8 mouse cellular contexts compared by ENCODE assay signal in genomic region chr10:100016326-100016709, GRCm38 (mm10). TPM values are rescaled to one million over a fixed set of nuclear protein-coding genes. Genes with fewer than 3 reads are reported as not detected.
DNase-seq lines count a peak whose midpoint lies in the region; ATAC-seq and TF ChIP-seq lines count a peak whose summit lies in the region.

No protein-coding gene starts in this region.

- H3K36me3 ChIP-seq in hindbrain, postnatal 0 days (ENCODE audit: insufficient read depth, low read length), result no peaks in the 10 kb centered on the region

- H3K27me3 ChIP-seq in hindbrain, postnatal 0 days (ENCODE audit: insufficient read depth, low read length), result 0 out of 2 replicates have a peak, but pooled peaks cover 3% of the 10 kb centered on the region

- H3K9me3 ChIP-seq in hindbrain, postnatal 0 days (ENCODE audit: low read length), result no peaks in the 10 kb centered on the region

- TF ChIP-seq CTCF in hindbrain, postnatal 0 days (IDR thresholded peaks at IDR 0.05; ENCODE audit: low read depth), result peak; percentile 17

- peak overlapping the region; percentile 89 for H3K4me3 ChIP-seq in hindbrain, postnatal 0 days (ENCODE audit: low read length)

- peak; percentile 13 for DNase-seq in WW6 (ENCODE audit: low read depth, low spot score)
- DNase-seq in cerebellum, postnatal 25 days, result peak; percentile 45 to 64
- DNase-seq in gastrocnemius, postnatal 10 days, result peak; percentile 60
- DNase-seq in hindbrain, postnatal 0 days (ENCODE audit: low spot score), result peak; percentile 68
- peak; percentile 51 to 80 for DNase-seq in left cerebral cortex, adult 9 months (ENCODE audit: low spot score in 2 of 2)
- peak; percentile 73 to 77 for DNase-seq in lung, postnatal 4 days
- DNase-seq in right cerebral cortex, postnatal 14 days, result peak; percentile 72

- H3K9ac ChIP-seq in hindbrain, postnatal 0 days (replicated peaks; ENCODE audit: low read length), result peak overlapping the region; percentile 54

- no peaks in the 10 kb centered on the region for H3K4me1 ChIP-seq in hindbrain, postnatal 0 days (ENCODE audit: insufficient read depth, low read length)

- peak overlapping the region; percentile 71; the same call in 1 of the 2 replicates for H3K27ac ChIP-seq in hindbrain, postnatal 0 days

- ATAC-seq in hindbrain, postnatal 0 days, result peak; percentile 48
- ATAC-seq in CD4-positive, CD25-positive, alpha-beta regulatory T cell, adult 4 months, result no peak

- peak overlapping the region; percentile 97 for H3K4me2 ChIP-seq in hindbrain, postnatal 0 days (ENCODE audit: low read depth, low read length)

- under 1% methylated on average over 28 of the region's 28 CpGs for WGBS in hindbrain, postnatal 0 days

RNA-seq across cellular contexts. Expression of gene Kitl, which starts 0.9 kb away (rescaled TPM):
- total RNA-seq in gastrocnemius, postnatal 10 days (2021), result 10 to 100 TPM; 32.0 to 38.3 TPM
- total RNA-seq in hindbrain, postnatal 0 days (2014; rRNA removed), result 59.6 and 86.6 TPM in 2 replicates
- polyA plus RNA-seq in hindbrain, postnatal 0 days (2015; fragmentation: Nextera tagmentation; extraction: Ambion mirVana), result 51.9 and 52.8 TPM in 2 replicates
- under 1 TPM in 1 of 2 experiments, not detected in 1; 0.09 TPM for polyA plus RNA-seq in CD4-positive, CD25-positive, alpha-beta regulatory T cell, adult 4 months (2017; shearing (Covaris generic))

Comparison
In these comparisons a context has a peak if more than half of its experiments do, and no peak if none do; other contexts are left out.
1. DNase-seq: peak in every context shown above with its lines; median percentile 75 in lung, postnatal 4 days; 72 in right cerebral cortex, postnatal 14 days; 68 in hindbrain, postnatal 0 days; 66 in left cerebral cortex, adult 9 months; 60 in gastrocnemius, postnatal 10 days; 54 in cerebellum, postnatal 25 days; 13 in WW6.